Mouse (Mus musculus): Measurements from ENCODE around the gene Cer1. TPM values are rescaled to one million over a fixed set of nuclear protein-coding genes. Genes with fewer than 3 reads are reported as not detected.

The Cer1 gene
- polyA plus RNA-seq, 1 experiment from 2014 or later, result not detected

DNA sequence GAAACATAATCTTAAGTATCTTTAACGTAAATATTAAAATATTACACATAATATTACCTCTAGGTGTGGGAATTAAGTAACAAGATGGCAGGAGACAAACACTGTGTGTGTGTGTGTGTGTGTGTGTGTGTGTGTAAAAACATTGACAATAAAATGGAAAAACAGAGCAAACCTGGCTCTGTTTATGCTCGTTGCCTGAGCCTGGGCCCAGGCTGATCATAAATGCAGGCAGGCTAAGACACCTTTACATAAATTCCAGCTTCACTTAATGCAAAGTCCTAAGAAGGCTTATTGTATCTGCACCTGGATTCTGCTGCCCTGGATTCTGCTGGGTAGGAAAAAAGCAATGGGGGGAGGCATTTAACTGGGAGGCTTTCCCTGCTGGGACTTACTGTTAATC, 6.6 kb upstream of the Cer1 start:
- no peak overlapping the region for H3K4me3 ChIP-seq
- H3K27ac ChIP-seq, result no peak overlapping the region
- H3K27me3 ChIP-seq (ENCODE audit: insufficient read depth, poor library complexity, severe bottlenecking), result no peaks in the 10 kb centered on the region
- no peak for DNase-seq (ENCODE audit: low spot score)
- H3K36me3 ChIP-seq, result no peaks in the 10 kb centered on the region
- H3K9me3 ChIP-seq, result no peaks in the 10 kb centered on the region
- 86% methylated on average over 2 of the region's 2 CpGs for WGBS
- H3K4me1 ChIP-seq (replicated peaks), result 0 out of 2 replicates have a peak, but pooled peaks cover 11% of the 10 kb centered on the region

DNA sequence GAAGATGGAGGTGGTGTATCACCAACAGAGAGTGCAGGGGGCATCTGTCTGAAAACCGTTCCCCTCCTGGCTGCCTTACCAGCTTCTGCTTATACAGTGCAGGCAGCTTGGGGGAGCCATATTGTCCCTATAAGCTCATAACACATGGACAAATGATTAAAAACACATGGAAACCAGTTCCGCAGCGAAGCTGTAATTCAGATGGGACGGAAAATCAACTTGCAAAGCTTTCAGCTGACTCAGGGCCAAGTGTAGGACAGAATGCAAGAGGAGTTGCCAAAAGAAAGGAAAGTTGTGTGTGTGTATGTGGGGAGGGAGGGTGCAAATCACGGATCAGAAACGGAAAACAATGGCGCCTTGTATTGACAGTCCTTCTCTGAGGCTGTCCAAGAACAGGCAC, 6.1 kb upstream of the Cer1 start:
- Histone ChIP-seq H3K36me3 (no peaks in the 10 kb centered on the region), H3K9me3 (no peaks in the 10 kb centered on the region), H3K27ac (no peak overlapping the region), H3K27me3 (ENCODE audit: insufficient read depth, poor library complexity, severe bottlenecking) (no peaks in the 10 kb centered on the region), H3K4me3 (no peak overlapping the region), H3K4me1 (replicated peaks) (peaks cover 14% of the 10 kb centered on the region; the same call in 1 of the 2 replicates)
- 74% methylated on average over 7 of the region's 7 CpGs for WGBS
- peak; percentile 23 for DNase-seq (ENCODE audit: low spot score)

GRCm38 (mm10) chr4:82890585-82890984, 5.6 kb upstream of the Cer1 start:
- Histone ChIP-seq H3K27me3 (ENCODE audit: insufficient read depth, poor library complexity, severe bottlenecking) (no peaks in the 10 kb centered on the region), H3K9me3 (no peaks in the 10 kb centered on the region), H3K27ac (no peak overlapping the region), H3K4me1 (replicated peaks) (peaks cover 19% of the 10 kb centered on the region; the same call in 1 of the 2 replicates), H3K36me3 (no peaks in the 10 kb centered on the region), H3K4me3 (no peak overlapping the region)
- WGBS, result 86% methylated on average over 4 of the region's 4 CpGs
- no peak for DNase-seq (ENCODE audit: low spot score)

DNA sequence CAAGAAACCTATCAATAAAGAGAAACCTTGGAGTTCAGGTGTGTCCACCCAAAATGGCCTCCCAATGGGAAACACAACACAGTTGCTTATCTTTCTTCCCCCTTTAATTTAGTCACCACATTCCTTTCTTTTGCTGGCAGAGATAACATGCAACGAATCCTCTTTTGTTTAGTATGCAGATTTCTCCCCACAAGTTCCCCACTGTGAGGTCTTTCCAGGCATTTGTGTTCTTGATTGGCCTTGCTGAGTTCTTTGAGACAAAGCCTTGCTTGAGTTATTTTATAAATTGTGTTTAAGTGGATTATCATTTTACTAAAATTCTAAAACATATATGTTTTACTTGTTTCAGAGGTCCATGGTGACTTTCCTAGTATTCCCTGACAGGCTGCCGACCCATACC, 1.2 kb upstream of the Cer1 start:
- WGBS, result 53% methylated on average over 2 of the region's 2 CpGs
- DNase-seq (ENCODE audit: low spot score), result no peak

DNA sequence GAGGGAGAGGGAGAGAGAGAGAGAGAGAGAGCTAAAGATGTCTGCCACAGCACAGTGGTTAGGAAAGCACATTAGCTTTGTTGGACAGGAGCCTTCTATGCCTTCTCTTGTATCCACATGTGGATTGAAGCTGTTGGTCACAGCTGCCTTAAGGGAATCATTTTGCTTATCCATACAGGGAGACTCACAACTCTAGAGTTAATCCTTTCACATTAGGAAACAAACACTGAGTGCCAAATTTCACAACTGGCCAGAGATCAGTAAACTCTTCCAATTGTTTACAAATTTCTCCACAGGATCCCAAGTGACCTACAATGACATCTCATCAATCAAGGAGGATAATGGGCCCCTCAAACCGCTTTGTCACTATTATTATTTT, 576 bp upstream of the Cer1 start:
- H3K4me1 ChIP-seq (replicated peaks), result peaks cover 22% of the 10 kb centered on the region
- WGBS, result 45% methylated on average over 1 of the region's 1 CpGs
- no peak overlapping the region for H3K4me3 ChIP-seq
- no peaks in the 10 kb centered on the region for H3K27me3 ChIP-seq (ENCODE audit: insufficient read depth, poor library complexity, severe bottlenecking)
- no peak overlapping the region for H3K27ac ChIP-seq
- no peak for DNase-seq (ENCODE audit: low spot score)
- no peaks in the 10 kb centered on the region for H3K36me3 ChIP-seq
- H3K9me3 ChIP-seq, result no peaks in the 10 kb centered on the region

More for the DNA sequence above, 1.2 kb upstream of the Cer1 start:
- Histone ChIP-seq H3K9me3 (no peaks in the 10 kb centered on the region), H3K27ac (no peak overlapping the region), H3K27me3 (ENCODE audit: insufficient read depth, poor library complexity, severe bottlenecking) (no peaks in the 10 kb centered on the region), H3K4me1 (replicated peaks) (peaks cover 26% of the 10 kb centered on the region), H3K4me3 (no peak overlapping the region), H3K36me3 (no peaks in the 10 kb centered on the region)

GRCm38 (mm10) chr4:82882500-82882899, 2.4 kb downstream of the Cer1 start:
- no peak for DNase-seq (ENCODE audit: low spot score)
- H3K4me3 ChIP-seq, result no peak overlapping the region
- H3K4me1 ChIP-seq (replicated peaks), result peaks cover 15% of the 10 kb centered on the region
- 82% methylated on average over 9 of the region's 9 CpGs for WGBS
- no peaks in the 10 kb centered on the region for H3K27me3 ChIP-seq (ENCODE audit: insufficient read depth, poor library complexity, severe bottlenecking)
- no peak overlapping the region for H3K27ac ChIP-seq
- H3K36me3 ChIP-seq, result no peaks in the 10 kb centered on the region
- H3K9me3 ChIP-seq, result no peaks in the 10 kb centered on the region

DNA sequence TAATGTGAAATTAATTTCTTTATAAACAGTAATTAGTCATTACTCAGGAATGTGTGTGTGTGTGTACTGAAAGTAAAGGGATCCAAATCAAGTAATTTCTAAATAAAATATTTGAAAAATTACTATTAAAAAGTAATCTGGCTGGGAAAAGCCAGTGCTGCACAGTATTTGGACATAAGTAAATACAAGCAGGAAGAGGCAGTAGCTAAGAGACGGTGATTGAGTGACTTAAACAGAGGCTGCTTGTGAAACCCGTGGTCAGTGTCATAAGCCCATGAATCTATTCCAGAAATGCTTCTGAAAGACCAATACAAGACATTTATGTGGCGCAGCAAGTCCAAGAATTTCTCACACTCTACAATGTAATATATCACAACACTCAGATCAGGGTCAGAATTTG, 3.6 kb downstream of the Cer1 start:
- H3K9me3 ChIP-seq, result no peaks in the 10 kb centered on the region
- H3K4me1 ChIP-seq (replicated peaks), result peaks cover 15% of the 10 kb centered on the region
- DNase-seq (ENCODE audit: low spot score), result no peak
- no peaks in the 10 kb centered on the region for H3K27me3 ChIP-seq (ENCODE audit: insufficient read depth, poor library complexity, severe bottlenecking)
- H3K4me3 ChIP-seq, result no peak overlapping the region
- H3K27ac ChIP-seq, result no peak overlapping the region
- WGBS, result 81% methylated on average over 3 of the region's 3 CpGs
- H3K36me3 ChIP-seq, result no peaks in the 10 kb centered on the region

GRCm38 (mm10) chr4:82880243-82880642, 4.7 kb downstream of the Cer1 start:
- Histone ChIP-seq H3K4me1 (replicated peaks) (peaks cover 5% of the 10 kb centered on the region), H3K27ac (no peak overlapping the region), H3K4me3 (no peak overlapping the region), H3K36me3 (no peaks in the 10 kb centered on the region), H3K27me3 (ENCODE audit: insufficient read depth, poor library complexity, severe bottlenecking) (no peaks in the 10 kb centered on the region), H3K9me3 (no peaks in the 10 kb centered on the region)
- WGBS, result 93% methylated on average over 2 of the region's 2 CpGs
- no peak for DNase-seq (ENCODE audit: low spot score)

- no peaks in the 10 kb centered on the region; the same call in 1 of the 2 replicates for H3K4me1 ChIP-seq (replicated peaks)
- H3K4me3 ChIP-seq, result no peak overlapping the region
- no peak for DNase-seq (ENCODE audit: low spot score)
- H3K27me3 ChIP-seq (ENCODE audit: insufficient read depth, poor library complexity, severe bottlenecking), result no peaks in the 10 kb centered on the region
- WGBS, result 83% methylated on average over 6 of the region's 6 CpGs
- no peak overlapping the region for H3K27ac ChIP-seq
- no peaks in the 10 kb centered on the region for H3K9me3 ChIP-seq
- H3K36me3 ChIP-seq, result no peaks in the 10 kb centered on the region
Measured at GRCm38 (mm10) chr4:82879152-82879551, 5.8 kb downstream of the Cer1 start.

DNA sequence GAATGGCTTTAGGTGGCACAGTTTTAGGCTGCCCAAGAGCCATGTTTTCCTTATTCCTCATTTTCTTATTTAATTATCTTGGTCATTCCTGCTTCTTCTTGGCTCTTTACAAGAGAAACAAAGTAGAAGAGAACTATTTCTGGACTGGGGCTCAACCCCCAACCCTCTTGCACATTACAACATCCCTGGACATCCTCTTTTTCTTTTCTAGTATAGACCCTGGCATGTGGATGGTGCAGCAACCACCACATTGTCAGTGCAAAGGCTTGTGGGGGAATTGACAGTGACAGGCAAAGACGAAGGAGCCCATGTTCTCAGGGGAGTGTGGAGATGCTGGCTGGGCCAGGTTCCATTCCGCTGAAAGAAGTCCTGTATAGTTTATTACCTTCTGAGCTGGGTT, 8.3 kb downstream of the Cer1 start:
- no peaks in the 10 kb centered on the region for H3K27me3 ChIP-seq (ENCODE audit: insufficient read depth, poor library complexity, severe bottlenecking)
- DNase-seq (ENCODE audit: low spot score), result no peak
- no peaks in the 10 kb centered on the region for H3K9me3 ChIP-seq
- H3K27ac ChIP-seq, result no peak overlapping the region
- 84% methylated on average over 2 of the region's 2 CpGs for WGBS
- H3K36me3 ChIP-seq, result no peaks in the 10 kb centered on the region
- H3K4me3 ChIP-seq, result no peak overlapping the region
- H3K4me1 ChIP-seq (replicated peaks), result peaks cover 19% of the 10 kb centered on the region

DNA sequence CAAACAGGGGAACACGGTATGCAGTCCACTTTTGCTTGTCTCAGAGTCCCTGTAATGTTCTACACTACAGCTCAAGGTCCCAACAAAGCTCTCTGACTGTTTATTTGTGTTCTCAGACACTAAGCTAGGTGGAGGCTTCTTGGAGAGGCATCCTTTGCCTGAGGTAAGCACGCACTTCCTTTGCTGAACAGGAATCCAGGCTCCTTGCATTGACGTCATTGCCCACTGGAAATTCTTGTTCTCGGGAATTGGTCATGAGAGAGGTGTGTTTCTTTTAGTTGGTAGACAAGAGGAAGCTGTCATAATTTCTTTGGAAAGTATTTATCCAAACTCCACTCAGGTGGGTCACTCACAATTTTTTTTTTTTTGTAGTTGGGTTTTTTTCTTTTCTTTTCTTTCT, 9.4 kb downstream of the Cer1 start:
- no peak overlapping the region for H3K4me3 ChIP-seq
- WGBS, result 74% methylated on average over 4 of the region's 4 CpGs
- H3K27ac ChIP-seq, result no peak overlapping the region
- no peaks in the 10 kb centered on the region for H3K9me3 ChIP-seq
- peaks cover 19% of the 10 kb centered on the region for H3K4me1 ChIP-seq (replicated peaks)
- no peak for DNase-seq (ENCODE audit: low spot score)
- H3K36me3 ChIP-seq, result no peaks in the 10 kb centered on the region
- no peaks in the 10 kb centered on the region for H3K27me3 ChIP-seq (ENCODE audit: insufficient read depth, poor library complexity, severe bottlenecking)

GRCm38 (mm10) chr4:82874791-82875190, 10.2 kb downstream of the Cer1 start:
- 66% methylated on average over 4 of the region's 4 CpGs for WGBS
- no peak overlapping the region for H3K27ac ChIP-seq
- no peak overlapping the region for H3K4me3 ChIP-seq
- no peaks in the 10 kb centered on the region for H3K27me3 ChIP-seq (ENCODE audit: insufficient read depth, poor library complexity, severe bottlenecking)
- no peaks in the 10 kb centered on the region for H3K36me3 ChIP-seq
- H3K4me1 ChIP-seq (replicated peaks), result peaks cover 19% of the 10 kb centered on the region
- no peaks in the 10 kb centered on the region for H3K9me3 ChIP-seq
- DNase-seq (ENCODE audit: low spot score), result no peak

GRCm38 (mm10) chr4:82872548-82872947, 12.4 kb downstream of the Cer1 start:
- H3K4me1 ChIP-seq (replicated peaks), result peaks cover 19% of the 10 kb centered on the region
- WGBS, result 79% methylated on average over 4 of the region's 4 CpGs
- H3K27me3 ChIP-seq (ENCODE audit: insufficient read depth, poor library complexity, severe bottlenecking), result no peaks in the 10 kb centered on the region
- H3K27ac ChIP-seq, result no peak overlapping the region
- H3K4me3 ChIP-seq, result no peak overlapping the region
- DNase-seq (ENCODE audit: low spot score), result no peak
- H3K9me3 ChIP-seq, result no peaks in the 10 kb centered on the region
- no peaks in the 10 kb centered on the region for H3K36me3 ChIP-seq

- peaks cover 19% of the 10 kb centered on the region for H3K4me1 ChIP-seq (replicated peaks)
- WGBS, result 30% methylated on average over 6 of the region's 6 CpGs
- no peaks in the 10 kb centered on the region for H3K9me3 ChIP-seq
- H3K4me3 ChIP-seq, result no peak overlapping the region
- DNase-seq (ENCODE audit: low spot score), result no peak
- no peaks in the 10 kb centered on the region for H3K36me3 ChIP-seq
- no peak overlapping the region for H3K27ac ChIP-seq
- H3K27me3 ChIP-seq (ENCODE audit: insufficient read depth, poor library complexity, severe bottlenecking), result no peaks in the 10 kb centered on the region
Measured at GRCm38 (mm10) chr4:82872121-82872520, 12.8 kb downstream of the Cer1 start.
